Mouse (Mus musculus) heart, embryonic 15.5 days (tissue): ENCODE results near the gene Ap1s1. TPM values are rescaled to one million over a fixed set of nuclear protein-coding genes. Genes with fewer than 3 reads are reported as not detected.

Source experiments
- ATAC-seq: fragments of 200-750 bp; cut with Nextera tagmentation; replicated peaks from 2 replicates; pipeline ENCODE4 v1.8.0; 2017; ENCODE audit warnings: low read depth, moderate TSS enrichment; ENCODE audit not compliant: insufficient number of reproducible peaks, insufficient read depth, low FRiP score
- H3K27ac ChIP-seq: fragments of 300-500 bp; sonication (generic); 2 replicates; pipeline ENCODE4 v1.5.1; 2015; ENCODE audit warnings: mild to moderate bottlenecking, inconsistent platforms
- H3K27me3 ChIP-seq: fragments of 300-500 bp; sonication (generic); 2 replicates; pipeline ENCODE4 v1.6.1; 2015; ENCODE audit warnings: inconsistent platforms
- H3K36me3 ChIP-seq: fragments of 300-500 bp; sonication (generic); 2 replicates; pipeline ENCODE4 v1.6.1; 2015; ENCODE audit warnings: mild to moderate bottlenecking, inconsistent platforms
- H3K4me1 ChIP-seq: fragments of 300-500 bp; sonication (generic); replicated peaks from 2 replicates; pipeline ENCODE4 v1.6.1; 2015; ENCODE audit warnings: inconsistent platforms
- H3K4me2 ChIP-seq: fragments of 300-500 bp; sonication (generic); 2 replicates; pipeline ENCODE4 v1.6.1; 2015; ENCODE audit warnings: inconsistent platforms, mild to moderate bottlenecking, moderate library complexity
- H3K4me3 ChIP-seq: fragments of 300-500 bp; sonication (generic); 2 replicates; pipeline ENCODE4 v1.5.1; 2015; ENCODE audit warnings: mild to moderate bottlenecking, inconsistent platforms
- H3K9ac ChIP-seq: fragments of 300-500 bp; sonication (generic); 2 replicates; pipeline ENCODE4 v1.6.1; 2015; ENCODE audit warnings: mild to moderate bottlenecking, inconsistent platforms
- H3K9me3 ChIP-seq: fragments of 300-500 bp; sonication (generic); replicated peaks from 2 replicates; pipeline ENCODE4 v1.6.1; 2016; ENCODE audit warnings: inconsistent platforms
- WGBS: fragments of 180-500 bp; shearing (Covaris S2); methylation state at CpG from one replicate; pipeline ENCODE4 v1.1.7; 2015; ENCODE audit warnings: mixed read lengths; 5-methylcytosine and 5-hydroxymethylcytosine counted together
- polyA plus RNA-seq: library from polyadenylated mRNA; unstranded; fragments of >200 nt; fragmentation: Nextera tagmentation; extraction: Ambion mirVana; gene quantifications from 2 replicates; pipeline ENCODE4 v1.2.1, GENCODE M21; 2015

Gene Ap1s1
- 120 and 132 TPM in 2 replicates for polyA plus RNA-seq

DNA sequence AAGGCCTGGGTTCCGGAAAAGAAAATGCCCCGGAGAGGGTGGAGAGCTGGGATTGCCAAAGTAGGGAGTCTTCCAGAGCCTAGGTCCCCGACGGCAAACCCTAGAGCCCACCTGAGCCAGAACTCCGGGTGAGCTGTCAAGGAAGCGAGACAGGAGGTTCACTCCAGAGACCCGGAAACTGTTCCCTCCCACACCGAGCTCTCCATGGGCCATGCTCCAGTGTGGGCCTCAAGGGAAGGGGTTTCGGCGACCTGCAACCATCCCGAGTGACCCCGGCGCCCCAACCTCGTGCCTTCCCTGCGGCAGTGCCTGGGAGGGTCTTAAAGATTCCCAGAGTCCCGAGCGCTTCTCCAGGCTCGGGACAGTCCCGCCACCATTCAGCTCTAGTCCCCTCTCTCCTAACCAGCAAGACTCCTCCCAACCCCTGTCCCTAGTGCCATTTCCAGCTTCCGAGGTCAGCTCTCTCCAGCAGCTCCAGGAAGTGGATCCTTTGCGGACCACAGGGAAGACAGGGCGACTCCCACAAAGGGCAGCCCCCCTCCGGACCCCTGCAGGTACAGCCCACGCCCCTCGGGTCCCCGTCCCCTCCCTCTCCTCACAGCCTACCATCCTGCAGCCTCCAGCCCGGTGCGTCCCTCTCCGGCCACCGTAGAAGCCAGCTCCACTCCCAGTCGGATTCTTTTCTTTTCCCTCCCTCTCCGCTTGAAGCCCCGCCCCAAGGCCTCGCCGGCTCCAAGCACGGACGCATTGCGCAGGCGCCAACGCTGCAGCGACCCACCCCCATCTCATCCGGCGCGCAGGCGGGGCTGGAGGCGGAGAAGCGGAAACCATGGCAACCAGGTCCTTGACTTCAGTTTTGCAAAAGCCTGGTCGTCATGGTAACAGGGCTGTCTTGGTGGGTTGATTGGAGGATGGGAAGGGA, at the start of gene Ap1s1:
TSS of gene Ap1s1 (minus strand) at position 734 of the 922 bp plus-strand sequence.
- Histone ChIP-seq H3K4me1 (peaks cover 11% of the 10 kb centered on the region), H3K9ac (peak within 1 kb of the TSS; percentile 76), H3K36me3 (peaks cover 16% of the 10 kb centered on the region), H3K4me2 (peak within 1 kb of the TSS; percentile 82), H3K27me3 (no peaks in the 10 kb centered on the region), H3K4me3 (peak within 1 kb of the TSS; percentile 73), H3K27ac (peak within 1 kb of the TSS; percentile 77), H3K9me3 (no peaks in the 10 kb centered on the region)
- peak; percentile 93 for ATAC-seq
- WGBS = under 1% methylated on average over 48 of the region's 48 CpGs

DNA sequence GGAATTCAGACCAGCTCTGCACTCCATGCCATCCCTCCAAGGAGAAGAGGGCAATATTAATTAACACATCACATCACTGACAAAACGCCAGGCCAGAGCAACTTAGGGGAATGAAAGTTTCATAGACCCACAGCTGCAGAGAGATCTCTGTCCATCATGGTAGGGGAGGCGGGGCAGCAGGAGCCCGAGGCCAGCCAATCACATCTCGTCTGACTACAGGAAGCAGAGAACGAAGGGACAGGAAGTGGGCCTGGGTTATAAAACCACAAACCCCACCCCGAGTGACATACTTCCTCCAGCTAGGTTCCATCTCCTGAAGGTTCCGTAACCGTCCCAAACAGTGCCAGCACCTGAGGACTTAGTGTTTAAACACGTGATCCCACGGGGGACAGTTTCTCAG, 49.2 kb upstream of the Ap1s1 start:
- H3K9ac ChIP-seq = no peak overlapping the region
- no peak overlapping the region for H3K4me2 ChIP-seq
- H3K4me3 ChIP-seq = no peak overlapping the region
- H3K27ac ChIP-seq = peak overlapping the region; percentile 65; the same call in 1 of the 2 replicates
- H3K36me3 ChIP-seq = no peaks in the 10 kb centered on the region
- ATAC-seq = no peak
- no peaks in the 10 kb centered on the region for H3K9me3 ChIP-seq
- H3K4me1 ChIP-seq = peaks cover 17% of the 10 kb centered on the region
- WGBS = 75% methylated on average over 10 of the region's 10 CpGs
- no peaks in the 10 kb centered on the region for H3K27me3 ChIP-seq

DNA sequence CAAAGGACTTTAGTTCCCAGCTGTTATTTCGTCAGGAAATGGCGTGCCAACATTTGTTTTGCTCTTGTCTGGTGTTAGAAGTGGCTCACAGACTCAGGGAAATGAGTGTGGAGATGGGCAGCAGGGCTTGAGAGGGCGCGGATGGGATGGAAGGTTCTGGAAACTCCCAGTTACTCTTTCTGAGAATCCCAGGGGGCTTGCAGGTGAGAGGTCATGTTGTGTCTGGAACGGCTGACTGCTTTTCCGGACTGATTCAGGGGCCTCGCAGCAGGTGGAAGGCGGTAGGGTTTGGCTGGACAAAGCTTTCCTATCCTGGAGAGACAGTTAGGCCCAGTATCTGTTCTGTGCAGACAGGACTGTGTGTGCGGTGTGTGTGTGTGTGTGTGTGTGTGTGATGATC, 47.8 kb upstream of the Ap1s1 start:
- no peaks in the 10 kb centered on the region for H3K36me3 ChIP-seq
- no peaks in the 10 kb centered on the region for H3K27me3 ChIP-seq
- H3K4me1 ChIP-seq = peaks cover 17% of the 10 kb centered on the region
- H3K9me3 ChIP-seq = no peaks in the 10 kb centered on the region
- no peak for ATAC-seq
- 0 out of 2 replicates have a peak overlapping the region, but pooled peaks have one; percentile 10 for H3K27ac ChIP-seq
- H3K4me2 ChIP-seq = no peak overlapping the region
- no peak overlapping the region for H3K4me3 ChIP-seq
- H3K9ac ChIP-seq = no peak overlapping the region
- 58% methylated on average over 9 of the region's 9 CpGs for WGBS

DNA sequence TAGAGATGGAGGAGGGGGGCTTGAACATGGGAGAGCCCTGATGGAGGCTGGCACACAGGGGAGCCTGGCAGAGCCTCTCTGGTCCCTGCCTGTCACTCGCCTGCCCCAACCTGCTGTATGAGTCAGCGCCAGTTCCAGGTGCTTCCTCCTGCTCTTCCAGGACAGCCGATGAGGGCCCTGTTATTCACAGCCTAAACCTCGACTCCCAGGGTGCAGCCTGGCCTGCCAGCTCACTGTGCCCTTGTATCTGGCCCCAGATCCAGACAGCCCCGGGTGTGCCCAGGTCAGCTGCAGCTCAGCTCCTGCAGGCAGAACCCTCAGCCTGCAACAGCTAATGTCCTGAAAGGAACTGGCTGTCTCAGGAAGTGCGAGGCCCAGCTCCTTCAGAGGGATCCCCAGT, 45.6 kb upstream of the Ap1s1 start:
- 58% methylated on average over 6 of the region's 6 CpGs for WGBS
- Histone ChIP-seq H3K4me2 (no peak overlapping the region), H3K27me3 (no peaks in the 10 kb centered on the region), H3K4me3 (no peak overlapping the region), H3K9me3 (no peaks in the 10 kb centered on the region), H3K4me1 (peaks cover 17% of the 10 kb centered on the region), H3K9ac (no peak overlapping the region), H3K27ac (no peak overlapping the region), H3K36me3 (no peaks in the 10 kb centered on the region)
- no peak for ATAC-seq

DNA sequence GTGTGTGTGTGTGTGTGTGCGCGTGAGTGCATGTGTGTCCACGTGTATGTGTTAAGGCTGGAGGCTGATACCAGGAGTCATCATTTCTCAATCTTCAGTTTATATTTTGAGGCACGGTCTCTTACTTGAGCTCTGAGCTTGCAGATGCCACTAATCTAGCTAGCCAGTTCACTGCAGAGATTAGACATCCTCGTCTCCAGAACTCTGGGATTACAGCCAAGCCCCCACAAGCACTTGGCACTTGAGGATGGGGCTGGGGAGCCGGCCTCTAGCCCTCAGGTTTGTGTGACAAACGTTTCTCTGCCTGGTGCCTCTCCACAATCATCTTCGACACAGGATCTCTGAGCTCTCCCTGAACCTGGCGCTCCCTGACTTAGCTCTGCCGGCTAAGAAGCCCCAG, 44.9 kb upstream of the Ap1s1 start:
- Histone ChIP-seq H3K4me1 (peaks cover 14% of the 10 kb centered on the region), H3K4me3 (no peak overlapping the region), H3K27ac (no peak overlapping the region), H3K36me3 (no peaks in the 10 kb centered on the region), H3K4me2 (no peak overlapping the region), H3K9ac (no peak overlapping the region), H3K27me3 (no peaks in the 10 kb centered on the region), H3K9me3 (no peaks in the 10 kb centered on the region)
- ATAC-seq = no peak
- 60% methylated on average over 10 of the region's 10 CpGs for WGBS

DNA sequence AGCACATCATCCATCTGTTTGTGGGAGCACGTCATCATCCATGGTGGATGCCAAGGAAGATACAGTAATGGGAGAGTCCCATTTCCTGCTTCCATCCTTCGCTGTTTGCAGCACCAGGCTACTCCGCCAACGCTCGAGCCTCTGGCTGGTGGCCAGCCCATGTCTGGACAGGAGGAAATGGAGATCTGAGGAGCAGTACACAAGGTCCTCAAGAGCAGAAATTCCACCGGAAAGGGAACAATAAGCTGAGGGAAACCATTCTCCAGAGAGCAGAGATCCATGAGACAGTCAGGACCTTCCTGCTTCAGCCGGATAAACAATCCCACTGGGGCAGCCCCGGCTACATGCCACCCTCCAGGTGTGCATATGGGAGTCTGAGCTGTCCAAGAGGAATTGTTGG, 41.5 kb upstream of the Ap1s1 start:
- peak; percentile 51 for ATAC-seq
- no peak overlapping the region for H3K9ac ChIP-seq
- H3K9me3 ChIP-seq = no peaks in the 10 kb centered on the region
- no peak overlapping the region for H3K4me3 ChIP-seq
- 0 out of 2 replicates have a peak, but pooled peaks cover 3% of the 10 kb centered on the region for H3K4me1 ChIP-seq
- H3K36me3 ChIP-seq = no peaks in the 10 kb centered on the region
- no peaks in the 10 kb centered on the region for H3K27me3 ChIP-seq
- no peak overlapping the region for H3K4me2 ChIP-seq
- H3K27ac ChIP-seq = 0 out of 2 replicates have a peak overlapping the region, but pooled peaks have one; percentile 43
- 62% methylated on average over 8 of the region's 8 CpGs for WGBS

DNA sequence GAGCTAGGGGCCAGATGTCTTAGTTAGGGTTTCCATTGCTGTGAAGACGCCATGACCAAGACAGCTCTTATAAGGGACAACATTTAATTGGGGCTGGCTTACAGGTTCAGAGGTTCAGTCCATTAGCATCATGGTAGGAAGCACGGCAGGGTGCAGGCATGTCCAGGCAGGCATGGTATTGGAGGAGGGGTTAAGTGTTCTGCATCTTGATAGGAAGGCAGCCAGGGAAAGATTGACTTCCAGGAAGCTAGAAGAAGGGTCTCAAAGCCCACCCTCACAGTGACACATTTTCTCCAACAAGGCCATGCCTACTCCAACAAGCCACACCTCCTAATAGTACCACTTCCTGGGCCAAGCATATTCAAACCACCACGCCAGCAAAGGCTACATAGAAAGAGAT, 39.8 kb upstream of the Ap1s1 start:
- H3K27ac ChIP-seq = no peak overlapping the region
- no peaks in the 10 kb centered on the region for H3K36me3 ChIP-seq
- H3K9me3 ChIP-seq = no peaks in the 10 kb centered on the region
- no peak overlapping the region for H3K4me2 ChIP-seq
- no peak overlapping the region for H3K9ac ChIP-seq
- H3K27me3 ChIP-seq = no peaks in the 10 kb centered on the region
- no peak for ATAC-seq
- WGBS = 81% methylated on average over 3 of the region's 3 CpGs
- H3K4me1 ChIP-seq = 0 out of 2 replicates have a peak, but pooled peaks cover under 1% of the 10 kb centered on the region
- H3K4me3 ChIP-seq = no peak overlapping the region

DNA sequence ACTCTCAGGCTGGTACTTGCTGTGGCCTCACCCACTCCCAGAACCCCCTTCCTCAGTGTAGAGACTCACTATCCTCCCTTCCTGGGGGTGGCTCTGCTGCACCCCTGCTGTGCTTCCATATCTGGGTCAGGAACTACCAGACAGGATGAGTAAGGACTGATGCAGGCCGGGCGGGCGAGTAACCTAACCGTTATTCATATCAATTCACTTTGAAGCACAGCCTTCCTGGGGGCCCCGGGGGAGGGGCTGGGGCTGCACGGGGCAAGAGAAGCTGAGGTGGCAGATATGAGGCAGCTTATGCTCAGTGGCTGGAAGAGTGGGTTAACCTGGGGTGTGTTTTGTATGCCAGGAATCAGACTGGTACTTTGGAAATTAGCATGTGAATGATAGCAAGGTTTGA, 39.1 kb upstream of the Ap1s1 start:
- WGBS = 75% methylated on average over 6 of the region's 6 CpGs
- Histone ChIP-seq H3K27ac (no peak overlapping the region), H3K4me1 (peaks cover 3% of the 10 kb centered on the region), H3K36me3 (no peaks in the 10 kb centered on the region), H3K27me3 (no peaks in the 10 kb centered on the region), H3K9ac (no peak overlapping the region), H3K9me3 (no peaks in the 10 kb centered on the region), H3K4me2 (no peak overlapping the region), H3K4me3 (no peak overlapping the region)
- no peak for ATAC-seq

DNA sequence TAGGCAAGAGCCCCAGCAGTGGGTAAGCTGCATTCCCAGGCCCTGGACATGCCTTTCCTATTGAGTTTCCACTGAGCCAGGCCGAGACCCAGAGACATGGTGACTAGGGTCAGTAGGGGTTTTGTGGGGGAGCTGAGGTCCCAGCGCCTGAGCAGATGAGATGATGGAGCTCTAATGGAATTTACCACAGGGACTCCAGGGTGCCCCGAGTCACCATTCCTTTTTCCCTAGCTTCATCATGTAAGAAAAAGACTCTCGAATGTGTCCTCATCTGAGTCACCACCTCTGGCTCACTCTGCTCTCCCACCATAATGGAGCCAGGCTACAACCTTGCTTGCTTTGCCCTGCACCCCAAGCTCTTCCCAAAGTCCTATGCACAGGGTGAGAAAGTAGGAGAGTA, 37.1 kb upstream of the Ap1s1 start:
- H3K27ac ChIP-seq = no peak overlapping the region
- H3K9me3 ChIP-seq = no peaks in the 10 kb centered on the region
- 84% methylated on average over 4 of the region's 4 CpGs for WGBS
- H3K4me2 ChIP-seq = no peak overlapping the region
- no peak for ATAC-seq
- no peaks in the 10 kb centered on the region for H3K36me3 ChIP-seq
- no peak overlapping the region for H3K9ac ChIP-seq
- H3K4me3 ChIP-seq = no peak overlapping the region
- peaks cover 19% of the 10 kb centered on the region for H3K4me1 ChIP-seq
- no peaks in the 10 kb centered on the region for H3K27me3 ChIP-seq

DNA sequence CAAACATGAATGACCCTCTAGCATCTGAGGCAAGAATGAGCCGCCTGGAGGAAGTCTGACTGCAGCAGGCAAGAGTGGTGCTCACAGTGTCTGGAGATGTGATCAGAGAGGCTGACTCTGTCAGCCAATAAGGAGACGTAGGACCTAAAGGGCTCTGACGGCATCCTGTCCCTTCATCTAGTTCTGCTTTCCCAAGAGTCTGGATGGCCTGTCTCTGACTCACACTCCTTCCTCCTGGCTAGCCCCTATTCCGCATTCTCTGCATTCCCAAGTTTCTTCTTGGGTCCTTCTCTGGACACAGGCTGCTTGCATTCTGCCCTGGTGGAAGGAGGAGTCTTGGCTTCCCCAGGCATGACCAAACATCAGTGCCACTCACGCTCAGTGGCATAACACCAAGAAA, 33.9 kb upstream of the Ap1s1 start:
- H3K4me1 ChIP-seq = peaks cover 47% of the 10 kb centered on the region
- no peaks in the 10 kb centered on the region for H3K27me3 ChIP-seq
- no peak overlapping the region for H3K4me3 ChIP-seq
- no peaks in the 10 kb centered on the region for H3K9me3 ChIP-seq
- no peak overlapping the region for H3K9ac ChIP-seq
- no peak overlapping the region for H3K4me2 ChIP-seq
- ATAC-seq = no peak
- WGBS = 35% methylated on average over 5 of the region's 5 CpGs
- H3K36me3 ChIP-seq = no peaks in the 10 kb centered on the region
- H3K27ac ChIP-seq = peak overlapping the region; percentile 66; the same call in 1 of the 2 replicates

DNA sequence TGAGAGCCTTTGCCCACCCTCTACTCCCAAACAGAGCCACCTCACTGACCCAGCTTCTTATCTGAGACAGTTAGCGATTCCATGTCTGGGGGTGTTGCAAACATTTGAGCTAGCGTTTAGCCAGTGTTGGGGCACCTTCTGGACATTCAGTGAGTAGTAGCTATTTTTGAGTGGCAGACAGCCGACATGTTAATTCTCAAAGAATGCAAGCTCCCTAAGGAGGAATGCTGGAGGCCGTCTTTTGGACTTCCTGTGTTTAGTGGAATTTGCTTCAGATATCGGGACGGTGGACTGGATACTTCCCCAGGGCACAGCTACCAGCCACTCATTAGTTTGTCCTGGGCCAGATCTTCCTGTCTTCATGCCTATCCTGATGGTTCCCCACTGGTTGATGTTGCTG, 32.7 kb upstream of the Ap1s1 start:
- Histone ChIP-seq H3K9me3 (no peaks in the 10 kb centered on the region), H3K27me3 (no peaks in the 10 kb centered on the region), H3K9ac (no peak overlapping the region), H3K4me1 (peaks cover 54% of the 10 kb centered on the region), H3K4me3 (no peak overlapping the region), H3K4me2 (no peak overlapping the region), H3K27ac (peak overlapping the region; percentile 66), H3K36me3 (no peaks in the 10 kb centered on the region)
- WGBS = 16% methylated on average over 6 of the region's 6 CpGs
- no peak for ATAC-seq

DNA sequence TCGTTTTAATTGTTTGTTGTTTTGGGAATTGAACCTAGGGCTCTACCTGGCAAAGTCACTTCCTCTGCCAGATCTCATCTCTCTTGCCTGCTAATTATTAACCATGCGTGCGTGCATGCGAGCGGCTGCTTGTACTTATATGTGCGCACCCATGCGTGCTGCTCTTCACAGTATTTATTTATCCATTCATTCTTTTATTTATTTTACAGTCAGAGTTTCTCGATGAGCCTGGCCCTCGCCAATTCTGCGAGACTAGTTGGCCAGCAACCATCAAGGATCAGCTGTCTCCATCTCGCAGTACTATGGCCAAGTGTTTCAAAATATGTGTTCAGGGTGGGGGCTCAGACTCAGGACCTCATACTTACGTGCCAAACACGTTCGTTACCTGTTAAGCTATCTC, 32.1 kb upstream of the Ap1s1 start:
- Histone ChIP-seq H3K4me1 (peaks cover 57% of the 10 kb centered on the region), H3K4me3 (no peak overlapping the region), H3K27ac (peak overlapping the region; percentile 66), H3K9me3 (no peaks in the 10 kb centered on the region), H3K4me2 (no peak overlapping the region), H3K27me3 (no peaks in the 10 kb centered on the region), H3K9ac (no peak overlapping the region), H3K36me3 (no peaks in the 10 kb centered on the region)
- ATAC-seq = no peak
- WGBS = 78% methylated on average over 14 of the region's 14 CpGs
